Mouse (Mus musculus) G1E (cell line): Measurements from ENCODE around the gene Crygs.

Experiments
- CTCF ChIP-seq: IDR thresholded peaks from 2 replicates; pipeline ENCODE4 v1.5.1; 2012; ENCODE audit warnings: low read depth, low read length, inconsistent platforms, mixed read lengths
- TAL1 ChIP-seq: conservative IDR thresholded peaks from 2 replicates; pipeline ENCODE4 v1.6.1; 2012; ENCODE audit warnings: low read depth, low read length, inconsistent platforms, mixed read lengths

- no peak for TF ChIP-seq CTCF
- TF ChIP-seq TAL1, result no peak
Measured at GRCm38 (mm10) chr16:22820731-22821130, 9.4 kb upstream of the Crygs start.
